24 mouse cellular contexts compared by ENCODE assay signal in the genomic region with DNA sequence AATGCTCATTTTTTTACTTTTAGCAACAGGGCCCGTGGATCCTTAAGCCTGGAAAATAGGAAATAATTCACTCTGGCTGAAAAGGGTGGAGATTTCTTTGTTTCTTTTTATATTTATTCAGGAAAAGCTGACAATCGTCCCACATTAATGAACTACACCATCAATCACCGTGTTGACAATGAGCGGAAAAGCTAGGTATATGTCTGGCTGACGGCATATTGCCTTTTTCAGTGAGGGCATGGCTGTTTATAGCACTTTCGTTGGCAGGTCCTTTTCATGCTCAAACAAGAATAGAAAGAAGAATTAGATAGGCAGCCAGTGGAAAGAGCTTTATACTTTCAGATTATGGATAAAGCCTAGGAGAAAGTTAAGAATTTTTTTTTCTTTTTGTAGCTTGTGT.
DNase-seq lines count a peak whose midpoint lies in the region; ATAC-seq lines count a peak whose summit lies in the region.
"Had no signal": no experiment of that assay in that cellular context is flagged by ENCODE, and none has a peak within 500 bp of the region (broad histone marks: within the 10 kb centered on the region; RNA-seq: fewer than 3 reads in every experiment).

No protein-coding gene starts in this region.

- no peaks in the 10 kb centered on the region for H3K36me3 ChIP-seq in kidney, embryonic 15.5 days
- no peaks in the 10 kb centered on the region for H3K36me3 ChIP-seq in limb, embryonic 10.5 days
- H3K36me3 ChIP-seq: embryonic facial prominence, embryonic 15.5 days; heart, embryonic 15.5 days; hindbrain, embryonic 12.5 days; liver, embryonic 15.5 days; midbrain, embryonic 15.5 days; neural tube, embryonic 12.5 days had no signal

- no peaks in the 10 kb centered on the region for H3K9me3 ChIP-seq in kidney, embryonic 15.5 days (replicated peaks)
- H3K9me3 ChIP-seq in limb, embryonic 10.5 days (replicated peaks) = no peaks in the 10 kb centered on the region
- H3K9me3 ChIP-seq: embryonic facial prominence, embryonic 15.5 days; heart, embryonic 15.5 days; hindbrain, embryonic 12.5 days; liver, embryonic 15.5 days; midbrain, embryonic 15.5 days; neural tube, embryonic 12.5 days had no signal

- H3K4me3 ChIP-seq in kidney, embryonic 15.5 days (replicated peaks) = no peak overlapping the region
- no peak overlapping the region for H3K4me3 ChIP-seq in limb, embryonic 10.5 days
- H3K4me3 ChIP-seq: embryonic facial prominence, embryonic 15.5 days; heart, embryonic 15.5 days; hindbrain, embryonic 12.5 days; liver, embryonic 15.5 days; midbrain, embryonic 15.5 days; neural tube, embryonic 12.5 days had no signal

- H3K4me1 ChIP-seq in kidney, embryonic 15.5 days = peaks cover 16% of the 10 kb centered on the region
- peaks cover 14% of the 10 kb centered on the region; the same call in 1 of the 2 replicates for H3K4me1 ChIP-seq in limb, embryonic 10.5 days
- H3K4me1 ChIP-seq: liver, embryonic 15.5 days; midbrain, embryonic 15.5 days; neural tube, embryonic 12.5 days had no signal

- no peak overlapping the region for H3K4me2 ChIP-seq in kidney, embryonic 15.5 days
- H3K4me2 ChIP-seq: embryonic facial prominence, embryonic 15.5 days; heart, embryonic 15.5 days; hindbrain, embryonic 12.5 days; liver, embryonic 15.5 days; midbrain, embryonic 15.5 days; neural tube, embryonic 12.5 days had no signal

- H3K27me3 ChIP-seq in kidney, embryonic 15.5 days = no peaks in the 10 kb centered on the region
- H3K27me3 ChIP-seq in limb, embryonic 10.5 days (ENCODE audit: low read depth, poor library complexity, severe bottlenecking) = no peaks in the 10 kb centered on the region
- H3K27me3 ChIP-seq: embryonic facial prominence, embryonic 15.5 days; heart, embryonic 15.5 days; hindbrain, embryonic 12.5 days; liver, embryonic 15.5 days; midbrain, embryonic 15.5 days; neural tube, embryonic 12.5 days had no signal

- intact Hi-C loops in heart, postnatal 14 days (cut with DNase I) = no loop called here

- 54% methylated on average over 6 of the region's 6 CpGs for WGBS in kidney, embryonic 15.5 days
- WGBS in limb, embryonic 10.5 days = 70% methylated on average over 6 of the region's 6 CpGs

- DNase-seq in heart, adult 8-10 months (ENCODE audit: low spot score) = peak; percentile 37
- DNase-seq in heart, postnatal 14 days = no peak
- DNase-seq in kidney, adult 9 months = peak; percentile 64
- DNase-seq in lung, postnatal 10 days = peak; percentile 45
- no peak for DNase-seq in lung, postnatal 36 days
- no peak for DNase-seq in limb, embryonic 10.5 days (ENCODE audit: low spot score)
- DNase-seq: adrenal gland, postnatal 25 days; B cell, adult 2 months; cerebellum, adult 9-10 months; layer of hippocampus, adult 9-11 months; liver; right cerebral cortex, postnatal 14 days; spleen, adult 18-20 months had no signal

- H3K27ac ChIP-seq in kidney, embryonic 15.5 days = no peak overlapping the region
- no peak overlapping the region for H3K27ac ChIP-seq in limb, embryonic 10.5 days
- H3K27ac ChIP-seq: embryonic facial prominence, embryonic 15.5 days; hindbrain, embryonic 12.5 days; liver, embryonic 15.5 days; macrophage; midbrain, embryonic 15.5 days; neural tube, embryonic 12.5 days had no signal

- ATAC-seq in kidney, embryonic 15.5 days (replicated peaks; ENCODE audit: low FRiP score) = no peak
- ATAC-seq: activated CD4-positive, CD25-positive, alpha-beta regulatory T cell, adult 4 months; forebrain, embryonic 14.5 days; intestine, postnatal 0 days; midbrain, embryonic 15.5 days had no signal

- H3K9ac ChIP-seq in kidney, embryonic 15.5 days = no peak overlapping the region
- H3K9ac ChIP-seq: embryonic facial prominence, embryonic 15.5 days; heart, embryonic 15.5 days; hindbrain, embryonic 12.5 days; liver, embryonic 15.5 days; midbrain, embryonic 15.5 days; neural tube, embryonic 12.5 days had no signal

Comparison
In these comparisons a context has a peak if more than half of its experiments do, and no peak if none do; other contexts are left out.
1. DNase-seq: peak in heart, adult 8-10 months (single experiment), kidney, adult 9 months (single experiment) and lung, postnatal 10 days (single experiment); none in heart, postnatal 14 days (0 of 2), lung, postnatal 36 days (single experiment) and limb, embryonic 10.5 days (single experiment).